Comparison of ENCODE assay signal across 18 mouse cellular contexts in the genomic region with DNA sequence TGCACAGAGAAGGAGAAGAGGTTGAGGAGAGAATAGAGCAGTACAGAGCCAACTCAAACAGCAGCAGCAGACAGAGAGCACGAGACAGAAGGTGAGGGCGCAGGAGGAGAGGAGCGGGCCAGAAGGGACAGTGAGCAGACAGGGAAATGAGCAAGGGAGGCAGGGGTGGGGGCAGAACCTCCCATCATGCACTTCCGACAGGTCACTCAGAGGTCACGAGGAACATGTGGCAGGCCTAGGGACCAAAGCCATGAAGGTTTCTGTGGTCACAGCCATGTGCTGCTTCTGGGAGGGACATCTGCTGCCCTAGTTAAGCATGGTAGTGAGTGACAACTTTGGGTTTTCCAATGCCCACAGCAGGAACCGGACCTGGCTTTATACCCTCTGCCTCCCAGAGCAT.
DNase-seq lines count a peak whose midpoint lies in the region; ATAC-seq and TF ChIP-seq lines count a peak whose summit lies in the region.
"Had no signal": no experiment of that assay in that cellular context is flagged by ENCODE, and none has a peak within 500 bp of the region (broad histone marks: within the 10 kb centered on the region; RNA-seq: fewer than 3 reads in every experiment).

No protein-coding gene starts in this region.

- in situ Hi-C loops in CH12.LX (cut with MboI; ENCODE audit: low pct_ligation_motif_present, low pct_unique_long_range_greater_than_20kb, low sequenced_read_pairs), result no loop called here

- no peak for TF ChIP-seq POLR2A in CH12.LX (IDR thresholded peaks at IDR 0.05; ENCODE audit: low read depth, low read length)

- H3K4me3 ChIP-seq in kidney, embryonic 16.5 days (ENCODE audit: low read length), result no peak overlapping the region
- H3K4me3 ChIP-seq in CH12.LX (replicated peaks in 1 of 3; ENCODE audit: low read depth in 2 of 3, low read length in 2 of 3, poor library complexity in 1 of 3), result no peak overlapping the region
- no peak overlapping the region for H3K4me3 ChIP-seq in embryonic facial prominence, embryonic 10.5 days
- H3K4me3 ChIP-seq: heart, embryonic 12.5 days; intestine, embryonic 15.5 days; limb, embryonic 13.5 days; liver, embryonic 15.5 days had no signal

- H3K9me3 ChIP-seq in kidney, embryonic 16.5 days (ENCODE audit: low read length), result no peaks in the 10 kb centered on the region
- no peaks in the 10 kb centered on the region for H3K9me3 ChIP-seq in CH12.LX (replicated peaks; ENCODE audit: low read length)
- H3K9me3 ChIP-seq in embryonic facial prominence, embryonic 10.5 days, result no peaks in the 10 kb centered on the region
- H3K9me3 ChIP-seq: heart, embryonic 12.5 days; intestine, embryonic 15.5 days; limb, embryonic 13.5 days; liver, embryonic 15.5 days had no signal

- WGBS in kidney, embryonic 16.5 days, result 74% methylated on average over 6 of the region's 6 CpGs
- WGBS in embryonic facial prominence, embryonic 10.5 days, result 81% methylated on average over 6 of the region's 6 CpGs

- no peak overlapping the region for H3K9ac ChIP-seq in kidney, embryonic 16.5 days (replicated peaks; ENCODE audit: low read length)
- H3K9ac ChIP-seq in CH12.LX (ENCODE audit: insufficient read depth, low read depth), result no peak overlapping the region
- H3K9ac ChIP-seq: heart, embryonic 12.5 days; intestine, embryonic 15.5 days; limb, embryonic 13.5 days; liver, embryonic 15.5 days had no signal

- DNase-seq in cerebellum, postnatal 10 days, result peak; percentile 43 to 52
- no peak for DNase-seq in cerebellum, postnatal 25 days
- DNase-seq in kidney, adult 9 months, result no peak
- DNase-seq in CH12.LX (ENCODE audit: extremely low read depth), result no peak
- no peak for DNase-seq in embryonic facial prominence, embryonic 10.5 days (ENCODE audit: low spot score)
- no peak for DNase-seq in thymus, postnatal 36 days
- DNase-seq: cerebellum, adult 8-10 months; kidney, postnatal 4 days; midbrain, embryonic 14.5 days; right cerebral cortex, postnatal 14 days; thymus, postnatal 4 days had no signal

- dilution Hi-C loops in CH12.LX (cut with MboI; ENCODE audit: extremely low pct_ligation_motif_present, extremely low pct_unique_long_range_greater_than_20kb, low sequenced_read_pairs), result no loop called here

- no peak overlapping the region for H3K4me2 ChIP-seq in kidney, embryonic 16.5 days (replicated peaks; ENCODE audit: low read depth, low read length)
- H3K4me2 ChIP-seq in CH12.LX (ENCODE audit: insufficient read depth, low read depth, poor library complexity, severe bottlenecking), result no peak overlapping the region
- H3K4me2 ChIP-seq: heart, embryonic 12.5 days; intestine, embryonic 15.5 days; limb, embryonic 13.5 days; liver, embryonic 15.5 days had no signal

- H3K27ac ChIP-seq in kidney, embryonic 16.5 days (ENCODE audit: low read length), result no peak overlapping the region
- no peak overlapping the region for H3K27ac ChIP-seq in CH12.LX (ENCODE audit: insufficient read depth, low read depth)
- 0 out of 2 replicates have a peak overlapping the region, but pooled peaks have one; percentile 12 for H3K27ac ChIP-seq in embryonic facial prominence, embryonic 10.5 days (replicated peaks)
- H3K27ac ChIP-seq: intestine, embryonic 15.5 days; limb, embryonic 13.5 days; liver, embryonic 15.5 days; macrophage had no signal

- TF ChIP-seq CTCF in CH12.LX (conservative IDR thresholded peaks at IDR 0.05 in 1 of 2, IDR thresholded peaks at IDR 0.05 in 1 of 2; ENCODE audit: low read depth in 2 of 2, low read length in 2 of 2), result no peak

- no peak for TF ChIP-seq RAD21 in CH12.LX (IDR thresholded peaks at IDR 0.05; ENCODE audit: low read depth, low read length)

- no peaks in the 10 kb centered on the region for H3K27me3 ChIP-seq in kidney, embryonic 16.5 days (ENCODE audit: insufficient read depth, low read length)
- no peaks in the 10 kb centered on the region for H3K27me3 ChIP-seq in CH12.LX (replicated peaks)
- H3K27me3 ChIP-seq in embryonic facial prominence, embryonic 10.5 days (replicated peaks; ENCODE audit: low read depth, poor library complexity, severe bottlenecking), result no peaks in the 10 kb centered on the region
- H3K27me3 ChIP-seq: heart, embryonic 12.5 days; intestine, embryonic 15.5 days; limb, embryonic 13.5 days; liver, embryonic 15.5 days had no signal

- peaks cover 61% of the 10 kb centered on the region for H3K36me3 ChIP-seq in kidney, embryonic 16.5 days (ENCODE audit: insufficient read depth, low read length)
- peaks cover 0 to 29% of the 10 kb centered on the region in 2 experiments for H3K36me3 ChIP-seq in CH12.LX (replicated peaks in 1 of 2; ENCODE audit: control insufficient read depth in 1 of 2, insufficient read depth in 1 of 2, low read length in 1 of 2)
- H3K36me3 ChIP-seq in embryonic facial prominence, embryonic 10.5 days (replicated peaks), result peaks cover 100% of the 10 kb centered on the region

- H3K79me2 ChIP-seq in CH12.LX (replicated peaks; ENCODE audit: control insufficient read depth, extremely low read depth, insufficient read depth, poor library complexity, severe bottlenecking), result no peaks in the 10 kb centered on the region

- ATAC-seq in kidney, embryonic 16.5 days (ENCODE audit: low FRiP score, low TSS enrichment), result peak; percentile 13; the same call in 1 of the 2 replicates
- no peak for ATAC-seq in frontal cortex, adult (ENCODE audit: low TSS enrichment)
- ATAC-seq: intestine, embryonic 15.5 days had no signal

- H3K4me1 ChIP-seq in kidney, embryonic 16.5 days (ENCODE audit: insufficient read depth, low read length), result no peaks in the 10 kb centered on the region
- peaks cover 7 to 8% of the 10 kb centered on the region in 2 experiments; a peak in 3 of 4 replicates for H3K4me1 ChIP-seq in CH12.LX (ENCODE audit: control insufficient read depth in 1 of 2, insufficient read depth in 2 of 2)
- H3K4me1 ChIP-seq in embryonic facial prominence, embryonic 10.5 days, result peaks cover 13% of the 10 kb centered on the region
- H3K4me1 ChIP-seq: heart, embryonic 12.5 days; intestine, embryonic 15.5 days; limb, embryonic 13.5 days; liver, embryonic 15.5 days had no signal

- TF ChIP-seq EP300 in CH12.LX (IDR thresholded peaks at IDR 0.05; ENCODE audit: low read length), result no peak

TF ChIP-seq in CH12.LX, 34 proteins besides CTCF, POLR2A, EP300 and RAD21:
- TF ChIP-seq MAZ (IDR thresholded peaks at IDR 0.05; ENCODE audit: low read depth, low read length) (no peak), MYC (IDR thresholded peaks at IDR 0.05; ENCODE audit: low read depth, low read length) (peak; percentile 52; the same call in 1 of the 2 replicates), CHD1 (IDR thresholded peaks at IDR 0.05; ENCODE audit: low read depth, low read length) (no peak), HCFC1 (IDR thresholded peaks at IDR 0.05; ENCODE audit: low read depth, low read length) (no peak), SMC3 (IDR thresholded peaks at IDR 0.05; ENCODE audit: low read depth, low read length) (no peak), NELFE (IDR thresholded peaks at IDR 0.05; ENCODE audit: low read depth, low read length) (no peak), ZC3H11A (IDR thresholded peaks at IDR 0.05; ENCODE audit: low read depth, low read length) (no peak)

Comparison
In these comparisons a context has a peak if more than half of its experiments do, and no peak if none do; other contexts are left out.
1. DNase-seq: peak in cerebellum, postnatal 10 days (2 of 2); none in cerebellum, postnatal 25 days (0 of 2), kidney, adult 9 months (single experiment), CH12.LX (single experiment), embryonic facial prominence, embryonic 10.5 days (single experiment) and thymus, postnatal 36 days (0 of 2).